Mouse (Mus musculus) lung, adult 2 months (tissue): ENCODE measurements around the gene Cypt15. TPM values are rescaled to one million over a fixed set of nuclear protein-coding genes. Genes with fewer than 3 reads are reported as not detected.
"Not testable (repeated sequence)": the region's sequence is repeated elsewhere in the genome, so short reads cannot be mapped to it uniquely, and the experiment has no call there.

Source experiments
- DNase-seq: peaks from one replicate; pipeline ENCODE4 v3.0.0; 2022
- H3K4me1 ChIP-seq: fragments of 200-500 bp; 2 replicates; pipeline ENCODE4 v1.6.1; 2011; ENCODE audit warnings: low read length; ENCODE audit not compliant: control insufficient read depth, insufficient read depth
- H3K4me3 ChIP-seq: fragments of 200-500 bp; replicated peaks from 2 replicates; pipeline ENCODE3; 2011; ENCODE audit warnings: low read depth, mild to moderate bottlenecking, control low read depth, low read length; ENCODE audit errors: extremely low read depth
- CTCF ChIP-seq: fragments of 200-500 bp; IDR thresholded peaks from 2 replicates; pipeline ENCODE4 v1.5.1; 2011; ENCODE audit warnings: mild to moderate bottlenecking, low read length, control low read depth; ENCODE audit not compliant: insufficient read depth
- POLR2A ChIP-seq: fragments of 200-500 bp; IDR thresholded peaks from 2 replicates; pipeline ENCODE4 v1.6.1; 2011; ENCODE audit warnings: low read depth, mild to moderate bottlenecking, control low read depth, low read length, borderline replicate concordance; ENCODE audit errors: extremely low read depth
- WGBS: fragments of 180-500 bp; shearing (Covaris S2); methylation state at CpG from one replicate; pipeline ENCODE4 v1.1.7; 2018; 5-methylcytosine and 5-hydroxymethylcytosine counted together
- polyA plus RNA-seq: library from polyadenylated mRNA; depleted of rRNA; stranded (reverse); fragments of >200 nt; gene quantifications from 2 replicates; pipeline ENCODE4 v1.2.3, GENCODE M21; 2012; rRNA removed

The Cypt15 gene
- polyA plus RNA-seq, result not detected in 2 replicates

- WGBS, result 78% methylated on average over 1 of the region's 1 CpGs
- not testable (repeated sequence) for DNase-seq, H3K4me3 ChIP-seq, H3K4me1 ChIP-seq
Observed at GRCm38 (mm10) chrX:39345967-39346366, at the start of gene Cypt15. TSS of gene Cypt15 (plus strand) at chrX:39346267.

GRCm38 (mm10) chrX:39370932-39371331 lies 24.9 kb downstream of the Cypt15 start:
- H3K4me3 ChIP-seq, result no peak overlapping the region
- H3K4me1 ChIP-seq, result no peaks in the 10 kb centered on the region
- DNase-seq, result no peak
- TF ChIP-seq POLR2A (no peak), CTCF (no peak)
- 80% methylated on average over 2 of the region's 2 CpGs for WGBS

GRCm38 (mm10) chrX:39378830-39379229 lies 32.8 kb downstream of the Cypt15 start:
- no peak for TF ChIP-seq CTCF
- TF ChIP-seq POLR2A, result no peak
- 46% methylated on average over 2 of the region's 2 CpGs for WGBS
- H3K4me1 ChIP-seq, result no peaks in the 10 kb centered on the region
- no peak for DNase-seq
- H3K4me3 ChIP-seq, result no peak overlapping the region

- Histone ChIP-seq H3K4me3 (no peak overlapping the region), H3K4me1 (no peaks in the 10 kb centered on the region)
- no peak for DNase-seq
- WGBS, result 46% methylated on average over 2 of the region's 2 CpGs
- TF ChIP-seq CTCF, result no peak
- no peak for TF ChIP-seq POLR2A
Observed at GRCm38 (mm10) chrX:39383806-39384205, 37.7 kb downstream of the Cypt15 start.
